Mouse (Mus musculus) olfactory bulb, adult 2 months (tissue): ENCODE data around the gene Celf5.

Experiments
- CTCF ChIP-seq: fragments of 200-500 bp; IDR thresholded peaks from 2 replicates; pipeline ENCODE4 v1.5.1; 2012; ENCODE audit warnings: low read depth, mild to moderate bottlenecking, low read length, moderate library complexity; ENCODE audit not compliant: insufficient read depth
- POLR2A ChIP-seq: fragments of 200-500 bp; IDR thresholded peaks from 2 replicates; pipeline ENCODE4 v1.6.1; 2012; ENCODE audit warnings: mild to moderate bottlenecking, low read depth, low read length, moderate library complexity; ENCODE audit not compliant: insufficient read depth

DNA sequence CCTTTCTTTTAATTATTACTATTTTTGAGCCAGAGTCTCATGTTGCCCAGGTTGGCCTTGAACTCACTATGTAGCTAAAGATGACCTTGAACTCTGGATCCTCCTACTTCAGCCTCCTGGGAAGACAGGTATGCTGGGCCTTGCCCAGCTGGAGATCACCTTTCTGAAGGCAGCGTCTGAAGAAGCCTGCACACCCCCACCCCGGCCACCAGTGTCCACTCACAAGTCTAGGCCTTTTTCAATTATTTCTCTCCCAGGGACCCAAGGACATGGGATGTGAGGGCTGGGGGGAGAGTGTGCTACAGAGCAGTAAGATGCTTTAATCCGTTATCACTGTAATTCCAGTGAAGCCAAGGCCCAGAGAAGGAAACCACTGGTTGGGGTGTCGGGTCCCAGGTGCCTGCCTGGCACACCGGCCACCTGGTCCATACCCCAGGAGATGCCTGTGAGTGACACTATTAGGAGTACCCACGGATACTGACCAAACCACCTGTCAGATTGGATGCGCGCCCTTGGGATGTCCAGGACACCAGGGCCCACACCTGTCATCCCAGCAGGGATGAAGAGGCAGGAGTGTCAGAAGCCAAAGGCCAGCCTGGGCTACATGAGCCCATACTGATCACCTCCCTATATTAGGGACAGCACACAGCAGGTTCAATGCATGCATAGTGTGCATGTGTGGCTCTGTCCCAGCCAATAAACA lies 54.6 kb downstream of the Celf5 start:
- TF ChIP-seq POLR2A (no peak), CTCF (no peak)
